Mouse (Mus musculus): ENCODE measurements around the gene Stxbp3.

Gene Stxbp3

DNA sequence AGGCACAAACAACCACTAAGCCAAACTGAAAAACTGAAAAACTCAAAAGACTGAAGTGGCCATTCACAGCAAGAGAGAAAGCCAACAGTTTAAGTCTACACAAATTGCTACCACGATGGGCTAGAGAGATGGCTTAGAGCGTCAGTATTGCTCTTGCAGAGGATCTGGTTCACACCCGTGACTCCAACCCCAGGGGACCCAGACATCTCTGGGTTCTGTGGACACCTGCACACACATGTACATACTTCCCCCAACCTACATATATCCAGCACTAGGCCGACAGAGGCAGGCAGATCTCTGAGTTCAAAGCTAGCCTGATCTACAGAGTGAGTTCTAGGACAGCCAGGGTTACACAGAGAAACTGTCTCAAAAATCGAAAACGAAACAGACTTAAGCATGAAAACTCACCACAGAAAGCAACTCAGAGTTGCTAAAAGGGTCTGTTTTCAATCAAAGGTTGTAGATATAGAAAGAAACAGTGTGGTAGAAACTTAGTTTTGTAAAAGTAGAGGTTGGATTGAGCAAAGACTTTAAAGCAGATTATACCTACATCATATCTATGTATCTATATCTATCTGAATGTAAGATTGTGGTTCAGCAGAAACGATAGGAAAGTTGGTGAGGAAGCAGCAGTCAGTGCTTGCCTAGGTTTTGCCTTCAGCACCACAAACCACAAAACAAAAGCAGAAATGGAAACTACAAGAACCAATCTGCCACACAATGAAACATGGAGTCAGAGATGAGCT is 44.6 kb downstream of the Stxbp3 start:
- no peak for DNase-seq (ENCODE audit: low spot score)

DNA sequence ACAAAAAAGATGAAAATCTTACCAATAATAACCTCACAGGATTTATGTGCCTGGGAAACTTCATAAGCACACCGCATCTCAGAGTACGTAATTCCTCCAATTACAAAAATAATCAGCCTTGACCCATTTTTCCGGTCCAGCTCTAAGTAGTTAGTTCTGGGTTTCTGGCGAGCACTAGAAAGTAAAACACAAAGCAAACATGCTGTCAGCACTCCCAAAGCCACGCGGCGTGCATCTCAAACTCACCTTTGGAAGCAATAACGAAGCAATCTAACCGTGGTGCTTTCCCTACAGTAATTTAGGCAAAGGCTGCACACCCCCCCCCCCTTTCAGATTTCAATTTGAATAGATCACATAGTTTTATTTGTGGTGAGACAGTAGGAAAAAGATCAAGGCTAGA is 45.5 kb downstream of the Stxbp3 start:
- no peak for DNase-seq (ENCODE audit: low spot score)

DNA sequence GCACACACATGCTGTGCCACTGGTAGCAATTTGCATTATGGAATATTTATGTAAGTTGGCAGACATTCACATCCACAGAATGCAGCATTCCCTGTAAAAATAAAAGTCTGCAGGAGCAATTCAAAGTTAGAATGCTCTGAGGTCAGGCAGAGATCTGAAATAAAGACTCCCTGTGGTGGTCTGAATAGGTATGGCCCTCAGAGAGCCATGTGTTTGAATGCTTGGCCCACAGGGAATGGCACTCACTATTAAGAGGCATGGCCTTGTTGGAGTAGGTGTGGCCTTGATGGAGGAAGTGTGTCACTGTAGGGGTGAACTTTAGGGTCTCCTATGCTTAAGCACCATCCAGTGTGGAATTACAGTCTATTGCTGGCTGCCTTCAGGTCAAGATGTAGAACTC is 47.9 kb downstream of the Stxbp3 start:
- no peak for DNase-seq (ENCODE audit: low spot score)

GRCm38 (mm10) chr3:108791054-108791706 is 49.1 kb downstream of the Stxbp3 start:
- DNase-seq (ENCODE audit: low spot score) = no peak

- no peak for DNase-seq (ENCODE audit: low spot score)
Observed at GRCm38 (mm10) chr3:108790499-108790898, 49.8 kb downstream of the Stxbp3 start.

GRCm38 (mm10) chr3:108789299-108789698 is 51.0 kb downstream of the Stxbp3 start:
- no peak for DNase-seq (ENCODE audit: low spot score)

- DNase-seq (ENCODE audit: low spot score) = no peak
Observed at GRCm38 (mm10) chr3:108788455-108788794, 51.9 kb downstream of the Stxbp3 start.

DNA sequence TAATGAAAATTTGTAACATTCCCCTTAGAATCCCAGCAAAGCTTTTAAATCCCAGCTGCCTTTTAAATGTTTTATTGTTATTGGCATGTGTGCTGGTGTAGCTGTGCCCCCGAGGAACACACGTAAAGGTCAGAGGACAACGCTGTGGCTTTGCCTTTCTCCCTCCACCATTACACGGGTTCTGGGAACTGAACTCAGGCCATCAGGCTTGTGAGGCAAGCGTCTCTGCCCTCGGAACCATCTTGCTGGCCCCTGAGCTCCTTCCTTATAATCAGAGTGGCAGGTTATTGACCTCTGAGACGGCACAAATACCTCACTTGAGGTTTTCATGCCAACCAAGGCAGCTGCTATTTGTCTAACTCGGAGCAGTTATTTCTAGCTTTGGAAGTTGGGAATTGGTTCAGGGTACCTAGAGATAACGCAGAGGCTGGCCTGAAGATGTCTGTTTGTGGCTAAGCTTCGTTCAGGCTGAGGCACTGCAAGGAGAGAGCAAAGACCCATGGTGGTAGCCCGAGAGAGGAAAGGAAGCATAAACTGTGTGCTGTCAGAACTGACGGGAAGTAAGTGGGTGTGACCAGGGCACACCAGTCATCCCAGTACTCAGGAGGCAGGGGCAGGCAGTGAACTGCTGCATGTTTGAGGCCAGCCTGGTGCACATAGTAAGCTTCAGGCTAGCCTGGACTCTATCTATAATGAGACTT is 52.4 kb downstream of the Stxbp3 start:
- DNase-seq (ENCODE audit: low spot score) = no peak

DNA sequence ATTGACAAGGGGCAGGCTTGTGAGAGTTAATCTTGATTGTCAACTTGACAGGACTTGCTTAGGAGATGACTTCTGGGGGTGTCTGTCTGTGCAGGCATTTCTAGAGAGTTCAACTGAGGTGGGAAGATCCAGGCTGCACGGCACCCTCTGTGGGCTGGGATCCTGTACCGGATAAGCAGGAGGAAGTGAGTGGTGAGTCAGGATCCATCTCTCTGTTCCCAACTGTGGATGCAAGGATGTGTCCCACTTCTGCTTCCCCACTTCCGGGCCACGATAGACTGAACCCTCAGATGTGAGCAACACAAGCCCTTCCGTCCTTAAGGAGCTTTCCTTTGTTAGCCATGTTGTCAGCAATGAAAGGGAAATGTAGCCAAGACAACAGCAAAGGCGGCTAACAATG is 53.8 kb downstream of the Stxbp3 start:
- DNase-seq (ENCODE audit: low spot score) = no peak

DNA sequence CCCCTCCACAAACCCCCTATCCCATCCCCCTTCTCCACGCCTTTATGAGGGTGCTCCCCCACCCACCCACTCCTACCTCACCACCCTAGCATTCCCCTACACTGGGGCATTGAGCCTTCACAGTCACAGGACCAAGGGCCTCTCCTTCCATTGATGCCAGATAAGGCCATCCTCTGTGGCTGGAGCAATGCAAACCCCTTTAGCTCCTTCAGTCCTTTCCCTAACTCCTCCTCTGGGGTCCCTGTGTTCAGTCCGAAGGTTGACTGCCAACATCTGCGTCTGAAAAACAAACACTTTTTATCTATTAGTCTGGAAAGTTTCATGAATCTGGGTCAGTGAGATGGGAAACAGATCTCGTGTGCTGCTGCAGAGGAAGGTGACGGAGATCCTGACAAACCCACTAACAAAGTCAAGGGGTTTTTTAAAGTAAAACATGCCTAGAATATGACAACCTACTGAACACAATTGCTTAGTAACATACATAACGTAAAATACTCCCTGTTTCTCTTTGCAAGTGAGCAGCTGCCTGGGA is 57.9 kb downstream of the Stxbp3 start:
- DNase-seq (ENCODE audit: low spot score) = no peak

DNA sequence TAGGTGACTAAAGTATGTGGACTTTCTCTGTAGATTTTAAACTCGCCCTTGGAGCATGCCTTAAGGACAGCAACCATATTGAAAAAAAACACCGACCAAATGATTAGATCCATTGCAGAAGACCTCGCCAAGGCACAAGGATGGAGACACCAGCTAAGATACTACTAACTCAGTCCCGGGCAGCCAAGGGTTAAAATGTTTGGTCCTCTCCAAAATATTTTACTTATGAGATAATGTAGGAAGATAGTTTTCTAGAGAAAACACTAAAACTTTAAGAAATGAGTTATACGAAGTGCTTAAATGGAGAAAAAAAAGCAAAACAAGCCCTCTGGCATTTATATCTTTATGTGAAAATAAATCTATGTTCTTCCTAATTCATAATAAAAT is 58.4 kb downstream of the Stxbp3 start:
- DNase-seq (ENCODE audit: low spot score) = no peak

DNA sequence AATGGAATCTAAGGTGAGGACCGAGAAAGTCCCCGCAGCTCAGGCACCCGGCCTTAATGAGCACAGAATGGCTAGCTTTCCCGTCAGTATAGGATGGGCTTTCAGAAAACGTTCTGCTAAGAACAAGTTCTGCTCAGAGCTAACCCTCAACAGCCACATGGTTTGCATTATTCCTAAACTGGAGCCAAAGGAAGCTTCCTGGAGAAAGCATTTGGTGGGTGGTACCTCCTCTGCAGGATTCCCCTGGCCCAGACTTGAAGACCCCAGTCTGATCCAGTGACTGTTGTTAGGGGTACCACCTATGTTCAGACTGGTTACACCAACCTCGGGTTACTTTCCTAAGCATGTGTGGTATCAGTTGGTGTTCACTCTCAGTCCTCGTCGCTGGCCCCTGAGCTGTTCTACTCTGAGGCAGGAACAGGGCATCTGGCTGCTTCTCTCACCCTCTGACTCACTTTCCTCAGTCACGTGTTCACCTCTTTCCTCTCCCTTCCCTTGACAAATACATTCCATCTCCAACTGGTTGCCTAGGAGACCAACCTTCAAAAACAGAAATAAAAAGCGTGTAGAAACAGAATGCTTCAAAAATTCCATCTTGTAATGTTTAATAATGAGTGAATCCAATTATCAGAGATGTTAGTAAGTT is 59.0 kb downstream of the Stxbp3 start:
- DNase-seq (ENCODE audit: low spot score) = peak; percentile 55

GRCm38 (mm10) chr3:108778761-108779540 is 61.4 kb downstream of the Stxbp3 start:
- no peak for DNase-seq (ENCODE audit: low spot score)

- no peak for DNase-seq (ENCODE audit: low spot score)
Observed at GRCm38 (mm10) chr3:108772811-108773210, 67.5 kb downstream of the Stxbp3 start.

- DNase-seq (ENCODE audit: low spot score) = no peak
Observed at GRCm38 (mm10) chr3:108772211-108772610, 68.1 kb downstream of the Stxbp3 start.

- DNase-seq (ENCODE audit: low spot score) = peak; percentile 77
Observed at GRCm38 (mm10) chr3:108770725-108771368, 69.5 kb downstream of the Stxbp3 start.

- DNase-seq (ENCODE audit: low spot score) = no peak
Observed at GRCm38 (mm10) chr3:108769547-108769946, 70.8 kb downstream of the Stxbp3 start.

DNA sequence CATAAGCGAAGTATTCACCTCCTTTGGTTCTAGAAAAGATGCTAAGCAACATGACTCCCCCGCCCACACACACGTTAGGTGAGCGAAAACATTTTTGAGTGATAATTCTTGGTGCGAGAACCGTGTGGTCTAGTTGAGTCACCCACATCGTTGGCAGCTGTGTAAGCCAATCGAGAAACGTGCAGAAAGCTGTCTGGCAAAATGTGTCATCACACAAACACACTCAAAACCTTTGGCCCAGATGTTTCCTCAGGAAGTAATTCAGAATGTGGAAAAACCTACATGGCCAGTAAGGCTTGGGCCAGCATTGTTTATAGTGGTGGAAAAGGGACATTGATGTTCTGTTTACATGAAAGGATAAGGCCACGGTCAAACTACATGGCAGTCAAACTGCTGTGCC is 72.9 kb downstream of the Stxbp3 start:
- no peak for DNase-seq (ENCODE audit: low spot score)

- DNase-seq (ENCODE audit: low spot score) = no peak
Observed at GRCm38 (mm10) chr3:108766943-108767342, 73.4 kb downstream of the Stxbp3 start.

DNA sequence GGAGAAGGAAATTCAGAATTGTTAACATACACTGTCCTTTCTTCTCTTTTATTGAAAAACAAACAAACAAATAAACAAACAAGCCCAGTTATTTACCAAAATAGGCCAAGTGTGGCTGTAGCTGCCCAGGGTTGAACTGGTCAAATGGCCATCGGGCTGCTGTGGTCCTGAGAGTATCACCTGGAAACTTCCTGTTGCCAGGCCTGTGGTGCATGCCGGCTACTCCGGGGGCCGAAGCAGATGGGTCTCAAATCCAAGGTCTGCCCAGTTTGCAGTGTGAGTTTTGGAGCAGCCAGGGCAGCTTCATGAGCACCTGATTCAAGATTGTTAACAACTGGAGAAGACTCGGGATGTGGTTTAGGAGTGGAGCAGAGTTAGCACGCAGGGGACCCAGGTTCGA is 74.8 kb downstream of the Stxbp3 start:
- no peak for DNase-seq (ENCODE audit: low spot score)

DNA sequence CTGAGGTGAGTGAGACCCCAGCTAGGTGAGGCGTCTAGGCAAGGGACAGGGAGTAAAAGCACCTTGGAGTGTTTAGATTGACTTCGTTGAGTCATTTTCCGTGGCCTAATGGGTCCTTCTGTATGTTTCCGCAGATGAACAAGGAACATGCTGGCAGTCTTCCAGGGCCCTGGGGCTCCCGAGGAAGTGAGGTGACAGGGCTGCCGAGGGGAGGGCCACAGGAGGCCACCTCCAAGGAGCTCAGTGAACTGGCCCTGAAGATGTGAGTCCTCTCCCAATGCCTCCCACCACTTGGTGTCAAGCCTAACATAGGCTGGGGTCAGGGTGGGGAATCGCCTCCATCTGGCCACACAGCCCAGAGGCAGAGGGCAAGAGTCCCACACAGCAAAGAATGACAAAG is 75.3 kb downstream of the Stxbp3 start:
- DNase-seq (ENCODE audit: low spot score) = no peak

All from left cerebral cortex, adult 11 months (tissue).